Mouse (Mus musculus): Measurements from ENCODE around the gene Gpx5. TPM values are rescaled to one million over a fixed set of nuclear protein-coding genes. Genes with fewer than 3 reads are reported as not detected.

Gene Gpx5
- polyA plus RNA-seq, 1 experiment = not detected

GRCm38 (mm10) chr13:21279076-21279475 lies 13.5 kb downstream of the Gpx5 start:
- H3K27ac ChIP-seq (ENCODE audit: insufficient read depth, low read length) = no peak overlapping the region
- TF ChIP-seq CTCF (IDR thresholded peaks at IDR 0.05; ENCODE audit: borderline replicate concordance, insufficient read depth, low read depth, low read length) (no peak), POLR2A (IDR thresholded peaks at IDR 0.05; ENCODE audit: borderline replicate concordance, insufficient read depth, low read length) (no peak)
- WGBS = 5% methylated on average over 8 of the region's 8 CpGs
- H3K4me1 ChIP-seq (ENCODE audit: control insufficient read depth, insufficient read depth, low read length) = 0 out of 2 replicates have a peak, but pooled peaks cover 3% of the 10 kb centered on the region
- H3K27me3 ChIP-seq (ENCODE audit: control insufficient read depth, insufficient read depth, low read length) = no peaks in the 10 kb centered on the region
- H3K4me3 ChIP-seq (replicated peaks; ENCODE audit: insufficient read depth, low read depth, low read length) = peak overlapping the region; percentile 68
- DNase-seq = peak; percentile 21 to 26

GRCm38 (mm10) chr13:21276551-21276950 lies 16.0 kb downstream of the Gpx5 start:
- H3K4me1 ChIP-seq (ENCODE audit: control insufficient read depth, insufficient read depth, low read length) = 0 out of 2 replicates have a peak, but pooled peaks cover 3% of the 10 kb centered on the region
- no peak for DNase-seq
- TF ChIP-seq CTCF (IDR thresholded peaks at IDR 0.05; ENCODE audit: borderline replicate concordance, insufficient read depth, low read depth, low read length) (no peak), POLR2A (IDR thresholded peaks at IDR 0.05; ENCODE audit: borderline replicate concordance, insufficient read depth, low read length) (no peak)
- H3K27me3 ChIP-seq (ENCODE audit: control insufficient read depth, insufficient read depth, low read length) = no peaks in the 10 kb centered on the region
- no peak overlapping the region for H3K27ac ChIP-seq (ENCODE audit: insufficient read depth, low read length)
- peak overlapping the region; percentile 74 for H3K4me3 ChIP-seq (replicated peaks; ENCODE audit: insufficient read depth, low read depth, low read length)
- WGBS = 1% methylated on average over 9 of the region's 9 CpGs

- Histone ChIP-seq H3K27me3 (ENCODE audit: control insufficient read depth, insufficient read depth, low read length) (no peaks in the 10 kb centered on the region), H3K4me3 (replicated peaks; ENCODE audit: insufficient read depth, low read depth, low read length) (peak overlapping the region; percentile 74), H3K4me1 (ENCODE audit: control insufficient read depth, insufficient read depth, low read length) (0 out of 2 replicates have a peak, but pooled peaks cover 3% of the 10 kb centered on the region), H3K27ac (ENCODE audit: insufficient read depth, low read length) (no peak overlapping the region)
- peak; percentile 88 to 90 for DNase-seq
- no peak for TF ChIP-seq CTCF (IDR thresholded peaks at IDR 0.05; ENCODE audit: borderline replicate concordance, insufficient read depth, low read depth, low read length)
- TF ChIP-seq POLR2A (IDR thresholded peaks at IDR 0.05; ENCODE audit: borderline replicate concordance, insufficient read depth, low read length) = no peak
- WGBS = under 1% methylated on average over 25 of the region's 25 CpGs
Measured at GRCm38 (mm10) chr13:21275815-21276550, 16.5 kb downstream of the Gpx5 start.

GRCm38 (mm10) chr13:21275021-21275814 lies 17.3 kb downstream of the Gpx5 start:
- TF ChIP-seq CTCF (IDR thresholded peaks at IDR 0.05; ENCODE audit: borderline replicate concordance, insufficient read depth, low read depth, low read length) (peak; percentile 31; the same call in 1 of the 2 replicates), POLR2A (IDR thresholded peaks at IDR 0.05; ENCODE audit: borderline replicate concordance, insufficient read depth, low read length) (no peak)
- H3K4me3 ChIP-seq (replicated peaks; ENCODE audit: insufficient read depth, low read depth, low read length) = peak overlapping the region; percentile 74
- peak; percentile 50 to 65 for DNase-seq
- H3K27ac ChIP-seq (ENCODE audit: insufficient read depth, low read length) = no peak overlapping the region
- H3K27me3 ChIP-seq (ENCODE audit: control insufficient read depth, insufficient read depth, low read length) = no peaks in the 10 kb centered on the region
- under 1% methylated on average over 29 of the region's 29 CpGs for WGBS
- 0 out of 2 replicates have a peak, but pooled peaks cover 3% of the 10 kb centered on the region for H3K4me1 ChIP-seq (ENCODE audit: control insufficient read depth, insufficient read depth, low read length)

GRCm38 (mm10) chr13:21268262-21268661 lies 24.3 kb downstream of the Gpx5 start:
- Histone ChIP-seq H3K4me3 (replicated peaks; ENCODE audit: insufficient read depth, low read depth, low read length) (no peak overlapping the region), H3K27ac (ENCODE audit: insufficient read depth, low read length) (no peak overlapping the region), H3K4me1 (ENCODE audit: control insufficient read depth, insufficient read depth, low read length) (no peaks in the 10 kb centered on the region), H3K27me3 (ENCODE audit: control insufficient read depth, insufficient read depth, low read length) (peaks cover 1% of the 10 kb centered on the region; the same call in 1 of the 2 replicates)
- TF ChIP-seq CTCF (IDR thresholded peaks at IDR 0.05; ENCODE audit: borderline replicate concordance, insufficient read depth, low read depth, low read length) = no peak
- no peak for TF ChIP-seq POLR2A (IDR thresholded peaks at IDR 0.05; ENCODE audit: borderline replicate concordance, insufficient read depth, low read length)
- DNase-seq = no peak
- 14% methylated on average over 1 of the region's 1 CpGs for WGBS

- no peak for DNase-seq
- Histone ChIP-seq H3K4me1 (ENCODE audit: control insufficient read depth, insufficient read depth, low read length) (no peaks in the 10 kb centered on the region), H3K4me3 (replicated peaks; ENCODE audit: insufficient read depth, low read depth, low read length) (no peak overlapping the region), H3K27me3 (ENCODE audit: control insufficient read depth, insufficient read depth, low read length) (peaks cover 1% of the 10 kb centered on the region; the same call in 1 of the 2 replicates), H3K27ac (ENCODE audit: insufficient read depth, low read length) (no peak overlapping the region)
- TF ChIP-seq POLR2A (IDR thresholded peaks at IDR 0.05; ENCODE audit: borderline replicate concordance, insufficient read depth, low read length) = no peak
- no peak for TF ChIP-seq CTCF (IDR thresholded peaks at IDR 0.05; ENCODE audit: borderline replicate concordance, insufficient read depth, low read depth, low read length)
- WGBS = 65% methylated on average over 4 of the region's 4 CpGs
Measured at GRCm38 (mm10) chr13:21267541-21267940, 25.0 kb downstream of the Gpx5 start.

- no peak overlapping the region for H3K4me3 ChIP-seq (replicated peaks; ENCODE audit: insufficient read depth, low read depth, low read length)
- H3K27ac ChIP-seq (ENCODE audit: insufficient read depth, low read length) = no peak overlapping the region
- TF ChIP-seq POLR2A (IDR thresholded peaks at IDR 0.05; ENCODE audit: borderline replicate concordance, insufficient read depth, low read length) (no peak), CTCF (IDR thresholded peaks at IDR 0.05; ENCODE audit: borderline replicate concordance, insufficient read depth, low read depth, low read length) (no peak)
- peaks cover 1% of the 10 kb centered on the region; the same call in 1 of the 2 replicates for H3K27me3 ChIP-seq (ENCODE audit: control insufficient read depth, insufficient read depth, low read length)
- H3K4me1 ChIP-seq (ENCODE audit: control insufficient read depth, insufficient read depth, low read length) = no peaks in the 10 kb centered on the region
- WGBS = 70% methylated on average over 2 of the region's 2 CpGs
- no peak for DNase-seq
Measured at GRCm38 (mm10) chr13:21265736-21266135, 26.8 kb downstream of the Gpx5 start.
